Mouse (Mus musculus) liver, adult 2 months (tissue): Measurements from ENCODE around the gene Pik3ca. TPM values are rescaled to one million over a fixed set of nuclear protein-coding genes. Genes with fewer than 3 reads are reported as not detected.

ENCODE experiments used
- DNase-seq: peaks from one replicate; pipeline ENCODE4 v3.0.0-alpha.2; 2011; ENCODE audit warnings: low read depth, low spot score; ENCODE audit errors: extremely low read depth
- H3K27ac ChIP-seq: fragments of 200-500 bp; replicated peaks from 2 replicates; pipeline ENCODE4 v1.5.1; 2012; ENCODE audit warnings: low read depth, mild to moderate bottlenecking, control low read depth, inconsistent platforms, low read length; ENCODE audit not compliant: insufficient read depth
- H3K27me3 ChIP-seq: fragments of 200-500 bp; 2 replicates; pipeline ENCODE4 v1.6.1; 2012; ENCODE audit warnings: mild to moderate bottlenecking, moderate library complexity, low read length, inconsistent platforms; ENCODE audit not compliant: control insufficient read depth, insufficient read depth
- H3K36me3 ChIP-seq: fragments of 200-500 bp; 2 replicates; pipeline ENCODE4 v1.6.1; 2012; ENCODE audit warnings: low read length, inconsistent platforms; ENCODE audit not compliant: control insufficient read depth, insufficient read depth
- H3K4me1 ChIP-seq: fragments of 200-500 bp; 2 replicates; pipeline ENCODE4 v1.6.1; 2011; ENCODE audit warnings: low read length; ENCODE audit not compliant: control insufficient read depth, insufficient read depth
- H3K4me3 ChIP-seq: fragments of 200-500 bp; 2 replicates; pipeline ENCODE4 v1.5.1; 2011; ENCODE audit warnings: low read depth, mild to moderate bottlenecking, control low read depth, low read length, moderate library complexity; ENCODE audit not compliant: insufficient read depth
- H3K79me2 ChIP-seq: fragments of 200-500 bp; 2 replicates; pipeline ENCODE4 v1.6.1; 2012; ENCODE audit warnings: inconsistent platforms, mild to moderate bottlenecking, low read length, moderate library complexity; ENCODE audit not compliant: control insufficient read depth, insufficient read depth
- H3K9ac ChIP-seq: fragments of 200-500 bp; 2 replicates; pipeline ENCODE4 v1.6.1; 2012; ENCODE audit warnings: low read depth, mild to moderate bottlenecking, control low read depth, inconsistent platforms, low read length
- CTCF ChIP-seq: fragments of 200-500 bp; IDR thresholded peaks from 2 replicates; pipeline ENCODE4 v1.5.1; 2011; ENCODE audit warnings: low read depth, low read length, control low read depth
- POLR2A ChIP-seq: fragments of 200-500 bp; IDR thresholded peaks from 2 replicates; pipeline ENCODE4 v1.6.1; 2011; ENCODE audit warnings: low read length, control low read depth; ENCODE audit not compliant: insufficient read depth; ENCODE audit errors: extremely low read depth
- WGBS: fragments of 180-500 bp; shearing (Covaris S2); methylation state at CpG from one replicate; pipeline ENCODE4 v1.1.7; 2018; 5-methylcytosine and 5-hydroxymethylcytosine counted together
- polyA plus RNA-seq: library from polyadenylated mRNA; depleted of rRNA; stranded (reverse); fragments of >200 nt; gene quantifications from 2 replicates; pipeline ENCODE4 v1.2.3, GENCODE M21; 2012
- total RNA-seq: library from RNA; depleted of rRNA; stranded (reverse); fragments of >200 nt; gene quantifications from 2 replicates; pipeline ENCODE4 v1.2.3, GENCODE M21; 2014

The Pik3ca gene
- total and polyA plus RNA-seq, 2 experiments: 2.8 to 21.1 TPM

- peak; percentile 94 for DNase-seq
- Histone ChIP-seq H3K27ac (peak overlapping the region; percentile 90), H3K36me3 (no peaks in the 10 kb centered on the region), H3K4me3 (peak overlapping the region; percentile 89), H3K27me3 (no peaks in the 10 kb centered on the region), H3K9ac (peak overlapping the region; percentile 91), H3K4me1 (peaks cover 31% of the 10 kb centered on the region), H3K79me2 (peaks cover 15% of the 10 kb centered on the region)
- 4% methylated on average over 71 of the region's 77 CpGs for WGBS
- TF ChIP-seq POLR2A (peak; percentile 96), CTCF (0 out of 2 replicates have a peak, but pooled peaks have one; percentile 4)
Measured at GRCm38 (mm10) chr3:32396794-32397460, 544 bp upstream of the Pik3ca start.

GRCm38 (mm10) chr3:32398175-32398538 is 686 bp downstream of the Pik3ca start:
- Histone ChIP-seq H3K4me3 (peak overlapping the region; percentile 89; the same call in 1 of the 2 replicates), H3K9ac (no peak overlapping the region; the same call in 1 of the 2 replicates), H3K27ac (no peak overlapping the region), H3K4me1 (peaks cover 30% of the 10 kb centered on the region), H3K79me2 (peaks cover 16% of the 10 kb centered on the region), H3K36me3 (no peaks in the 10 kb centered on the region), H3K27me3 (no peaks in the 10 kb centered on the region)
- no peak for DNase-seq
- WGBS: under 1% methylated on average over 7 of the region's 7 CpGs
- TF ChIP-seq POLR2A: no peak
- no peak for TF ChIP-seq CTCF

GRCm38 (mm10) chr3:32398623-32399022 is 1.2 kb downstream of the Pik3ca start:
- Histone ChIP-seq H3K27ac (no peak overlapping the region), H3K9ac (no peak overlapping the region), H3K79me2 (peaks cover 17% of the 10 kb centered on the region), H3K4me3 (no peak overlapping the region), H3K4me1 (peaks cover 28% of the 10 kb centered on the region), H3K36me3 (no peaks in the 10 kb centered on the region), H3K27me3 (no peaks in the 10 kb centered on the region)
- no peak for TF ChIP-seq CTCF
- TF ChIP-seq POLR2A: no peak
- WGBS: 9% methylated on average over 4 of the region's 4 CpGs
- no peak for DNase-seq

- no peaks in the 10 kb centered on the region for H3K27me3 ChIP-seq
- 11% methylated on average over 4 of the region's 4 CpGs for WGBS
- peaks cover 24% of the 10 kb centered on the region for H3K4me1 ChIP-seq
- no peak overlapping the region for H3K27ac ChIP-seq
- H3K36me3 ChIP-seq: no peaks in the 10 kb centered on the region
- H3K79me2 ChIP-seq: peaks cover 17% of the 10 kb centered on the region
- DNase-seq: peak; percentile 92
- TF ChIP-seq POLR2A (no peak), CTCF (no peak)
- no peak overlapping the region for H3K9ac ChIP-seq
- no peak overlapping the region for H3K4me3 ChIP-seq
Measured at GRCm38 (mm10) chr3:32399381-32399780, 1.9 kb downstream of the Pik3ca start.

- peaks cover 21% of the 10 kb centered on the region for H3K4me1 ChIP-seq
Measured at GRCm38 (mm10) chr3:32399931-32400330, 2.5 kb downstream of the Pik3ca start.

GRCm38 (mm10) chr3:32401591-32401990 is 4.1 kb downstream of the Pik3ca start:
- no peak overlapping the region for H3K9ac ChIP-seq
- no peak overlapping the region for H3K4me3 ChIP-seq
- H3K4me1 ChIP-seq: peaks cover 23% of the 10 kb centered on the region
- H3K36me3 ChIP-seq: no peaks in the 10 kb centered on the region
- TF ChIP-seq CTCF: no peak
- no peak for TF ChIP-seq POLR2A
- H3K27me3 ChIP-seq: no peaks in the 10 kb centered on the region
- 54% methylated on average over 3 of the region's 3 CpGs for WGBS
- peak; percentile 73 for DNase-seq
- H3K79me2 ChIP-seq: peaks cover 28% of the 10 kb centered on the region
- H3K27ac ChIP-seq: 0 out of 2 replicates have a peak overlapping the region, but pooled peaks have one; percentile 24

More at GRCm38 (mm10) chr3:32399931-32400330, 2.5 kb downstream of the Pik3ca start:
- no peak overlapping the region for H3K9ac ChIP-seq
- no peak for TF ChIP-seq CTCF
- no peak for TF ChIP-seq POLR2A
- DNase-seq: no peak
- no peak overlapping the region for H3K4me3 ChIP-seq
- H3K79me2 ChIP-seq: peaks cover 19% of the 10 kb centered on the region
- H3K27me3 ChIP-seq: no peaks in the 10 kb centered on the region
- WGBS: 59% methylated on average over 2 of the region's 2 CpGs
- no peaks in the 10 kb centered on the region for H3K36me3 ChIP-seq
- no peak overlapping the region for H3K27ac ChIP-seq
